Mouse (Mus musculus) liver, embryonic 15.5 days (tissue): ENCODE measurements at regions not wholly inside any gene's neighbourhood (a gene's known extent, or its start where the extent isn't known, plus 50 kb on each side); places are given as distances from the start of the nearest gene placed in this dataset.

Experiments used
- ATAC-seq: fragments of 200-750 bp; cut with Nextera tagmentation; 2 replicates; pipeline ENCODE4 v1.8.0; 2017; ENCODE audit warnings: moderate number of reproducible peaks, mild to moderate bottlenecking, moderate library complexity; ENCODE audit not compliant: insufficient read depth
- H3K27ac ChIP-seq: fragments of 300-500 bp; sonication (generic); replicated peaks from 2 replicates; pipeline ENCODE4 v1.5.1; 2015; ENCODE audit warnings: mild to moderate bottlenecking, inconsistent platforms
- H3K27me3 ChIP-seq: fragments of 300-500 bp; sonication (generic); 2 replicates; pipeline ENCODE4 v1.6.1; 2015; ENCODE audit warnings: mild to moderate bottlenecking, inconsistent platforms
- H3K36me3 ChIP-seq: fragments of 300-500 bp; sonication (generic); replicated peaks from 2 replicates; pipeline ENCODE4 v1.6.1; 2015; ENCODE audit warnings: moderate library complexity, mild to moderate bottlenecking, inconsistent platforms
- H3K4me1 ChIP-seq: fragments of 300-500 bp; sonication (generic); replicated peaks from 2 replicates; pipeline ENCODE4 v1.6.1; 2015; ENCODE audit warnings: inconsistent platforms
- H3K4me2 ChIP-seq: fragments of 300-500 bp; sonication (generic); 2 replicates; pipeline ENCODE4 v1.6.1; 2015; ENCODE audit warnings: moderate library complexity, mild to moderate bottlenecking, inconsistent platforms
- H3K4me3 ChIP-seq: fragments of 300-500 bp; sonication (generic); replicated peaks from 2 replicates; pipeline ENCODE4 v1.5.1; 2015; ENCODE audit warnings: mild to moderate bottlenecking, inconsistent platforms
- H3K9ac ChIP-seq: fragments of 300-500 bp; sonication (generic); 2 replicates; pipeline ENCODE4 v1.6.1; 2015; ENCODE audit warnings: moderate library complexity, mild to moderate bottlenecking, inconsistent platforms
- H3K9me3 ChIP-seq: fragments of 300-500 bp; sonication (generic); replicated peaks from 2 replicates; pipeline ENCODE4 v1.6.1; 2016; ENCODE audit warnings: inconsistent platforms
- WGBS: fragments of 180-500 bp; shearing (Covaris S2); methylation state at CpG from one replicate; pipeline ENCODE4 v1.1.7; 2015; ENCODE audit warnings: mixed read lengths; ENCODE audit not compliant: insufficient replicate concordance; 5-methylcytosine and 5-hydroxymethylcytosine counted together

- Histone ChIP-seq H3K36me3 (no peaks in the 10 kb centered on the region), H3K4me1 (no peaks in the 10 kb centered on the region), H3K27ac (no peak overlapping the region), H3K9ac (no peak overlapping the region), H3K4me3 (no peak overlapping the region), H3K4me2 (no peak overlapping the region), H3K27me3 (no peaks in the 10 kb centered on the region), H3K9me3 (no peaks in the 10 kb centered on the region)
- 34% methylated on average over 3 of the region's 3 CpGs for WGBS
- no peak for ATAC-seq
Observed at GRCm38 (mm10) chr8:89755951-89756350, 592.2 kb downstream of the Tox3 start.

GRCm38 (mm10) chr8:89751201-89751600 lies 596.9 kb downstream of the Tox3 start:
- H3K27me3 ChIP-seq = no peaks in the 10 kb centered on the region
- no peak overlapping the region for H3K9ac ChIP-seq
- H3K9me3 ChIP-seq = no peaks in the 10 kb centered on the region
- no peaks in the 10 kb centered on the region for H3K36me3 ChIP-seq
- H3K27ac ChIP-seq = no peak overlapping the region
- H3K4me3 ChIP-seq = no peak overlapping the region
- H3K4me1 ChIP-seq = no peaks in the 10 kb centered on the region
- ATAC-seq = no peak
- no peak overlapping the region for H3K4me2 ChIP-seq
- WGBS = 58% methylated on average over 3 of the region's 3 CpGs

GRCm38 (mm10) chr8:89747726-89748125 lies 600.4 kb downstream of the Tox3 start:
- Histone ChIP-seq H3K4me2 (no peak overlapping the region), H3K4me3 (no peak overlapping the region), H3K9me3 (no peaks in the 10 kb centered on the region), H3K27me3 (no peaks in the 10 kb centered on the region), H3K4me1 (no peaks in the 10 kb centered on the region), H3K9ac (no peak overlapping the region), H3K36me3 (no peaks in the 10 kb centered on the region), H3K27ac (no peak overlapping the region)
- WGBS = 52% methylated on average over 4 of the region's 4 CpGs
- no peak for ATAC-seq

- 65% methylated on average over 11 of the region's 11 CpGs for WGBS
- no peaks in the 10 kb centered on the region for H3K36me3 ChIP-seq
- H3K4me2 ChIP-seq = no peak overlapping the region
- no peaks in the 10 kb centered on the region for H3K4me1 ChIP-seq
- no peaks in the 10 kb centered on the region for H3K27me3 ChIP-seq
- no peak overlapping the region for H3K4me3 ChIP-seq
- H3K27ac ChIP-seq = no peak overlapping the region
- ATAC-seq = no peak
- H3K9ac ChIP-seq = no peak overlapping the region
- no peaks in the 10 kb centered on the region for H3K9me3 ChIP-seq
Observed at GRCm38 (mm10) chr8:89744267-89745028, 603.7 kb downstream of the Tox3 start.

GRCm38 (mm10) chr8:89738657-89739056 lies 609.5 kb downstream of the Tox3 start:
- Histone ChIP-seq H3K4me1 (no peaks in the 10 kb centered on the region), H3K27ac (no peak overlapping the region), H3K4me3 (no peak overlapping the region), H3K9me3 (no peaks in the 10 kb centered on the region), H3K36me3 (no peaks in the 10 kb centered on the region), H3K27me3 (no peaks in the 10 kb centered on the region), H3K9ac (no peak overlapping the region), H3K4me2 (no peak overlapping the region)
- WGBS = 69% methylated on average over 3 of the region's 3 CpGs
- no peak for ATAC-seq

- no peak for ATAC-seq
- H3K27me3 ChIP-seq = no peaks in the 10 kb centered on the region
- 55% methylated on average over 1 of the region's 1 CpGs for WGBS
- H3K27ac ChIP-seq = no peak overlapping the region
- no peaks in the 10 kb centered on the region for H3K4me1 ChIP-seq
- H3K36me3 ChIP-seq = no peaks in the 10 kb centered on the region
- H3K4me3 ChIP-seq = no peak overlapping the region
- no peak overlapping the region for H3K9ac ChIP-seq
- H3K9me3 ChIP-seq = no peaks in the 10 kb centered on the region
- no peak overlapping the region for H3K4me2 ChIP-seq
Observed at GRCm38 (mm10) chr8:89737636-89738035, 610.5 kb downstream of the Tox3 start.

- H3K27ac ChIP-seq = no peak overlapping the region
- no peak overlapping the region for H3K9ac ChIP-seq
- no peak overlapping the region for H3K4me3 ChIP-seq
- 83% methylated on average over 6 of the region's 6 CpGs for WGBS
- ATAC-seq = no peak
- no peaks in the 10 kb centered on the region for H3K36me3 ChIP-seq
- H3K4me2 ChIP-seq = no peak overlapping the region
- H3K9me3 ChIP-seq = no peaks in the 10 kb centered on the region
- H3K4me1 ChIP-seq = no peaks in the 10 kb centered on the region
- H3K27me3 ChIP-seq = no peaks in the 10 kb centered on the region
Observed at GRCm38 (mm10) chr8:89727252-89727651, 620.9 kb downstream of the Tox3 start.

- ATAC-seq = no peak
- no peaks in the 10 kb centered on the region for H3K4me1 ChIP-seq
- H3K4me2 ChIP-seq = no peak overlapping the region
- no peak overlapping the region for H3K9ac ChIP-seq
- H3K9me3 ChIP-seq = no peaks in the 10 kb centered on the region
- WGBS = 57% methylated on average over 5 of the region's 5 CpGs
- H3K27me3 ChIP-seq = no peaks in the 10 kb centered on the region
- no peak overlapping the region for H3K4me3 ChIP-seq
- H3K36me3 ChIP-seq = no peaks in the 10 kb centered on the region
- H3K27ac ChIP-seq = no peak overlapping the region
Observed at GRCm38 (mm10) chr8:89721684-89722305, 626.3 kb downstream of the Tox3 start.

- H3K27me3 ChIP-seq = no peaks in the 10 kb centered on the region
- no peaks in the 10 kb centered on the region for H3K36me3 ChIP-seq
- H3K9me3 ChIP-seq = no peaks in the 10 kb centered on the region
- no peak overlapping the region for H3K9ac ChIP-seq
- no peak overlapping the region for H3K4me3 ChIP-seq
- no peak for ATAC-seq
- 46% methylated on average over 6 of the region's 6 CpGs for WGBS
- no peak overlapping the region for H3K27ac ChIP-seq
- H3K4me2 ChIP-seq = no peak overlapping the region
- H3K4me1 ChIP-seq = no peaks in the 10 kb centered on the region
Observed at GRCm38 (mm10) chr8:89713880-89714279, 634.3 kb downstream of the Tox3 start.

GRCm38 (mm10) chr8:89707341-89707928 lies 640.7 kb downstream of the Tox3 start:
- no peak for ATAC-seq
- H3K4me1 ChIP-seq = no peaks in the 10 kb centered on the region
- H3K9me3 ChIP-seq = no peaks in the 10 kb centered on the region
- 46% methylated on average over 5 of the region's 5 CpGs for WGBS
- no peak overlapping the region for H3K4me2 ChIP-seq
- H3K4me3 ChIP-seq = no peak overlapping the region
- no peaks in the 10 kb centered on the region for H3K27me3 ChIP-seq
- H3K27ac ChIP-seq = no peak overlapping the region
- H3K36me3 ChIP-seq = no peaks in the 10 kb centered on the region
- H3K9ac ChIP-seq = no peak overlapping the region

GRCm38 (mm10) chr8:89685696-89686095 lies 641.7 kb upstream of the Sall1 start:
- Histone ChIP-seq H3K4me3 (no peak overlapping the region), H3K36me3 (no peaks in the 10 kb centered on the region), H3K27ac (no peak overlapping the region), H3K4me1 (no peaks in the 10 kb centered on the region), H3K9ac (no peak overlapping the region), H3K9me3 (no peaks in the 10 kb centered on the region), H3K27me3 (no peaks in the 10 kb centered on the region), H3K4me2 (no peak overlapping the region)
- WGBS = 64% methylated on average over 6 of the region's 6 CpGs
- no peak for ATAC-seq
